Mouse (Mus musculus) right cerebral cortex, postnatal 4 days (tissue): ENCODE results near the gene Pqbp1.

Source experiments
- DNase-seq: peaks from one replicate; pipeline ENCODE4 v3.0.0-alpha.2; 2022

The Pqbp1 gene

DNA sequence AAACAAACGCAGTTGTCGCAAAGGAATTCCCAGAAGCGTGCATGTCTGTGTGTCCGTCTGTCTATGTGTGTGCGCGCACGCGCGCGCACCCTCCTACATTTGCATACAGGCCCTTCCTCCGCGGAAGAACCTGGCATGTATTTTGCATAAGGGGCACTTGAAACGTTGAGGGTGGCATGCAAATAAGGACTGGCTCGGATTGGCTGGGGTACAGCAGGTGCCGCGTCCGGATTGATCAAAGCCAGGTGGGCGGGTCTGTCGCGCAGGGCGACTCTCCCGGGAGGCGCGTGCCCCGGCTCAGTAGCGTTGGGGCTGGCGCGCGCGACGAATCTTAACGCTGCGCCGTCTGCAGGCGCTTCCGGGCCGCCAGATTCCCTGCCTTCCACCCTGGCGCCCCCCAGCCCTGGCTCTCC lies 21.1 kb downstream of the Pqbp1 start, which contains the start of gene Pim2:
Gene Pim2, plus strand, starts transcription at position 256 of the 413 bp plus-strand sequence.
- peak; percentile 78 for DNase-seq

DNA sequence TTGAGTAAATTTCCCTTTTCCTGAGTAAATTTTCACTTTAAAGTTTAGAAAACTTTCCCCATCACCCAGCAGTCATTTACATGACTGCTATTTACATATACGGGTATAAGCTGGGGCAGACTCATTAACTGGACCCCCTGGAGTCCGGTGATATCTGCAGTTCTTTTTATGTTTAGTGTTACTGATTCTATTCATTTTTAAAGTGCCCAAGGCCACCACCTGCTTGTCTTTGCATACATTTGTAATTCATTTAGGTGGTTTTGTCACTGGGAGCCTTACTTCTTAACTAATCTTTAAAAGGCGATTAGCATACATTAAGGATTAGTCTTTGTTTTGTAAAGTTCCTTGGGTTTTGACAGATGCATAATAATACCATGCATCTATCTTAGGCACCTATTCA lies 29.2 kb downstream of the Pqbp1 start:
- no peak for DNase-seq

DNA sequence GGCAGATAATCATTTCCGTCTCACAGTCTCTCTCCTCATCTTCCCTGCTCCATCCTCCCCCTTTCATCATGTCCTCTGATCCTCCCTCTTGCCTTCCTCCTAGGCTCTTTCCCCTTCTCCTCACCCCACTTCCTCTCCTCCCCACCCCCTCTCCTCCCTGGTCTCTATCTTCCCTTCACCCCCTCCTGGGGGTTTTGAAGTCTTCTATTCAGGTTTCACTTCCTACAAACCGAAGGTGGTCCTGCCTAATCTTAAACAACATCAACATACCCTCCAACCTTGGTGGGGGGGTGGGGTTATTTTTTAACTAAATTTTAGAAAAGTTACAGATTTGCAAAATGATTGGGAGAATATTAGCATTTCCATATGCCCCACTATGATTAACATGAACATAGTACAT lies 30.6 kb downstream of the Pqbp1 start:
- DNase-seq, result no peak

DNA sequence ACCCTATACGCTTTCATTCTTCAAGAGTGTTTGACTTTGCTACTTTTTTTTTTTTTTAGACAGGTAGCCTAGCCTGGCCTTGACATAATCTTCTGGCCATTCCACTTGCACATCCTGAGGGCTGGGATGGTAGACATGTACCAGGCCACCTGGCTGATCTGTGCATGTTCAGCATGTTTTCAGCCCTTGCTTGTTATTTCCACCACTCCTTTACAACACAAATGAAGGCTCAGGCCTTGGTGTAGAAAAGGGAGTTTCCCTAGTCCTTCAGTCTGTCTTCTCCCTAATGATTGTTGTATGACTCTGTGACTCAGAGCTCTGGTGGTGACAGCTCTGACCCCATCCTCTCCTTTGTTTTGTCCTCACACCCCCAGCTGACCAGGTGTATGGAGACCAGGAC lies 31.9 kb downstream of the Pqbp1 start:
- no peak for DNase-seq

DNA sequence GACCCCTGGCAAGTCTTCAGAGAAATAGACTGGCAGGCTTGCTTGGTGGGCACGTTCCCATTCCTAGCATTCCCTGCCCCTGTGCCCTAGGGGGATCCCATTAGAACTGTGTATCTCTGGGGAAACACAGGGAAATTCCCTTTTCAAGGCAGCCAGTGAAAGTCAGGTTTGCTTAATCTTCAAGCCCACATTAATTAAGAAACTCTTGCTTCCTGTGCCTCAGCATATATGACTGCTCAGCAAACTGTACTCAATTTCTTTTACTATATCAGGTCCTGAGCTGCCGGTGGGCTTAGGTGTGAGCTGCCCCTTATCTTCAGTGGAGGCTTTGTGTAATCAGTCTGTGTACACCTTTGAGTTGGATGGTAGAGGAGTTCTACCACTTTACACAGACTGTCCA lies 33.3 kb downstream of the Pqbp1 start:
- no peak for DNase-seq

DNA sequence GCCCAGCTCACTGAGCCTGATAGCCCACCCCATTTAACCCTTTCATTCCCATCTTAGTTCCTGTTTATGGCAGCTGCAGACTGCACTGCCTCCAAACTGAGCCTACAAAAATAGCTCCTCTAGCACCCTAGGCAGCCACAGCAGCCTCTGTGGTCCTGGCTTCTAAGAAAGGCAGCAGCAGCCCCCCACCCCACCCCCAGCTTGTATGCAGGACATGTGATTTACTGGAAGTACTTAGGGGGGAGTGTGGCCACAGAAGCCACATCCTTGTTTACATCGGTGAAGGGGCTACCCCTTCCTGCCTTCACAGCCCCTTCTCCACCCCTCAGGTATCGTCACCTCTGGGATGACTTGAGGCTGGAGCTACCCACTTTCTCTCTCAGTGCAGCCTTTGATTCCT lies 33.7 kb downstream of the Pqbp1 start:
- no peak for DNase-seq

DNA sequence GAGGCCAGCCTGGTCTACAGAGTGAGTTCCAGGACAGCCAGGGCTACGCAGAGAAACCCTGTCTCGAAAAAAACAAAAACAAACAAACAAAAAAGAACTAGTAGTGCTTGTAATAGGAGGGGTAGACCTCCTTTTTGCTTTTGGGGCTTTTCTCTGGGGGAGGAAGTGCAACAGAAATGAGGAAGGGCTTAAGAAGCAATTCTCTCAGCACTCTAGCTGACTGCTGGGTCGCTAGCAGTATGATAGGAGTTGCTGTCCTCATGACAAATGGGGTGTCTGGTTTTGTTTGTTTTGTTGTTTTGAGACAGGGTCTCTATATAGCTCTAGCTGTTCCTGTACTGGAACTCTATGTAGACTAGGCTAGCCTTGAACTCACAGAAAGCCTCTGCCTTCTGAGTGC lies 34.5 kb downstream of the Pqbp1 start:
- DNase-seq, result no peak

DNA sequence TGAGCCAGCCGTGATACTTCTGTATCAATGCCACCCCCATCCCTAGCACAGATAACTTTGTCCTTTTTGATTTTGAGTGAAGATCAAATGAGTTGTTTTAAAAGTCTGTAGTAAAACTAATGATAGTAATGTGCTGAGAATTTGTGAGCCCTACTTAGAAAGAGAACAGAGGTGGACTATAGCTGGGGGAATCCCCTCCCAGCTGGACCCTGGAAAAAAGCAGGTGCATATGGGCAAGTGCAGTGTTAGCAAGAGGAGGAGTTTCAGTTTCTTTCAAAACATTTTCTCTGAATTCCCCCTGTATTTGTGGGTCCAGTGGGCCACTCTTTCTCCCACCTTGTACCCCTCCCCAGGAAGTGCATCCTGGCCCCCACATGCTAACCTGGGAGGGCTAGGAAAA lies 35.9 kb downstream of the Pqbp1 start:
- DNase-seq, result no peak

DNA sequence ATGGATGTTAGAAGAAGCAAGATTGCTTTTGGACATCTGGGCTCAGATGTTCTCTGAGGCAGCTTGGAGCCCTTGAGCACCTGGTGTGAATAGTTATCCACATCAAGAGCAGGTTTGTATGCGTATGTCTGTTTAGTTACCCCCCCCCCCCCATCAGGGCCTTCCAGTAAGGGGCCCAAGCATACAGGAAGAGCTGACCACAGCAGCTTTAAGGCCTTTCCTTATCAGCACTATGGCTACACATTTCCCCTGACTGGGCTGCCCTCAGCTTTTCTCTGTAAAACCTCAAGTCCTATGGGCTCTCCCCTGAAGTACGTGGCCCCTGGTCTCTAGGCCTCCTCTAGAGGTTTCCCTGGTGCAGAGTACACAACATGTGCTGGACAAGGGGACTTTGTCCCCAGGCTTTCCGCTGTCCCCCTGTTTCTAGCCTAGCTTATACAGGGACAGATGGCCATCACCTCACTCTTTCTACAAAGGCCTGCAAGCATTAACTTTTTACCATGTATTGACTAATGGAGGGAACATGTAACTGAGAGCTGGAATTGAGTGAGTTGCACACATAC lies 39.8 kb downstream of the Pqbp1 start:
- no peak for DNase-seq

DNA sequence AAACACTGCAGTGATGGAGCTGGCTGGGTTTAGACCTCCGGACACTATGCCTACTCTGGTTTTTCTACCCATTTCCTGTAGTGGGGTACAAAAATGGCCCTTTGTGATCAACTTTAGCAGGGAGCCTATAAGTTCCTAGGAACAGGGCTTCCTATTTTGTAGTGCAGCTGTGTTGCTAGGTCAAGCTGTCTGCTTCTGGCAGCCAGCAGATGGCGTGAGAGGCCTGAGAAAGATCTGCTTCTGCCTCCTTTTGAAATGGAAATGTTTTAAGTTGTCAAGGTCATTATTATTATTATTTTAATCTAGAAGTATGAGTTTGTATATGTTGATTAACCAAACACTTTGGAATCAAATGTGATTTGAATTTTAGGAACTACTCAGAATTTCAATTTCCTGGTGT lies 44.5 kb downstream of the Pqbp1 start:
- peak; percentile 22 for DNase-seq

DNA sequence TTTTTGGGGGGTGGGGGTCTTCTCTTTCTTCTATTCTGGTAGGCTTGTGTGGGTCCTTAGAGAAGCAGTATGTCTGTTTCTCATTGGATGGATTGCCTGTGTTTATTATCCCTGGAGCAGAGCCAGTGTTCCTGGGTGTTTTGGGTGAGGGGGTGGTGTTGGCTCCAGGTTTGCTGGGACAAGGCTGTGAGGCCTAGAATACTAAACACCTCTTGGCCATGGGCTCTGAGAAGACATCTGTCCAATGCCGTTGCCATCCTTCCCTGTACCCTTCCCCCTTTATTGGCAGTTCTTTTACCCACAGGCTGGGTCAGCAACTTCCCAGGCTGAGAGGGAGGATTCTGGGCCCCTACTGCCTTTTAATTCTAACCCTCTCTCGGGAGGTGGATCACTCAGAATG lies 51.2 kb downstream of the Pqbp1 start:
- DNase-seq, result no peak
